ENCODE assay signal across 8 mouse cellular contexts in genomic region chr8:115618049-115618760, GRCm38 (mm10).
A peak's percentile ranks its signal among the peaks of the same experiment; 100 is the strongest.
DNase-seq lines count a peak whose midpoint lies in the region; ATAC-seq lines count a peak whose summit lies in the region.

No protein-coding gene starts in this region.

- ATAC-seq in monocyte, adult 5-6 weeks (replicated peaks; ENCODE audit: insufficient number of reproducible peaks, low FRiP score, low TSS enrichment, poor library complexity, severe bottlenecking), result peak; percentile 66
- ATAC-seq in cerebellum, adult (ENCODE audit: insufficient number of reproducible peaks, low FRiP score, low TSS enrichment), result no peak

- peak; percentile 29 for DNase-seq in adrenal gland, adult 2 months
- DNase-seq in adrenal gland, adult 8-10 months, result no peak
- peak; percentile 53 for DNase-seq in right cerebral cortex, adult 18-20 months
- no peak for DNase-seq in right cerebral cortex, postnatal 4 days
- peak; percentile 7 for DNase-seq in left cerebral cortex, adult 11 months (ENCODE audit: low spot score)
- DNase-seq in cerebellum, adult 11 months, result no peak

Comparison
In these comparisons a context has a peak if more than half of its experiments do, and no peak if none do; other contexts are left out.
1. DNase-seq: peak in adrenal gland, adult 2 months (single experiment), right cerebral cortex, adult 18-20 months (single experiment) and left cerebral cortex, adult 11 months (single experiment); none in adrenal gland, adult 8-10 months (single experiment), right cerebral cortex, postnatal 4 days (single experiment) and cerebellum, adult 11 months (single experiment).